Mouse (Mus musculus) spleen, adult 12 weeks (tissue): ENCODE data around the gene Abhd12b.

Experiments used
- DNase-seq: peaks from one replicate; pipeline ENCODE4 v3.0.0; 2022; ENCODE audit warnings: low spot score

Abhd12b gene

GRCm38 (mm10) chr12:70153842-70154241 is at the start of gene Abhd12b:
Gene Abhd12b (plus strand): TSS chr12:70154142.
- no peak for DNase-seq

- no peak for DNase-seq
Measured at GRCm38 (mm10) chr12:70104199-70104598, 49.7 kb upstream of the Abhd12b start.

- DNase-seq = no peak
Measured at GRCm38 (mm10) chr12:70104776-70105420, 49.0 kb upstream of the Abhd12b start.

GRCm38 (mm10) chr12:70105885-70106284 is 48.1 kb upstream of the Abhd12b start:
- DNase-seq = no peak

GRCm38 (mm10) chr12:70106508-70106907 is 47.4 kb upstream of the Abhd12b start:
- no peak for DNase-seq

GRCm38 (mm10) chr12:70108104-70108503 is 45.8 kb upstream of the Abhd12b start:
- DNase-seq = no peak

GRCm38 (mm10) chr12:70109921-70110320 is 44.0 kb upstream of the Abhd12b start:
- no peak for DNase-seq

GRCm38 (mm10) chr12:70110375-70111116 is 43.4 kb upstream of the Abhd12b start:
- DNase-seq = no peak

GRCm38 (mm10) chr12:70111117-70111366 is 42.9 kb upstream of the Abhd12b start:
- no peak for DNase-seq

- peak; percentile 53 for DNase-seq
Measured at GRCm38 (mm10) chr12:70111367-70112089, 42.4 kb upstream of the Abhd12b start.

- DNase-seq = no peak
Measured at GRCm38 (mm10) chr12:70112090-70112383, 41.9 kb upstream of the Abhd12b start.

GRCm38 (mm10) chr12:70113351-70113750 is 40.6 kb upstream of the Abhd12b start, which contains the start of gene Nin:
Gene Nin (minus strand): TSS chr12:70113717.
- DNase-seq = no peak

GRCm38 (mm10) chr12:70117146-70117545 is 36.8 kb upstream of the Abhd12b start:
- no peak for DNase-seq

- no peak for DNase-seq
Measured at GRCm38 (mm10) chr12:70118721-70119345, 35.1 kb upstream of the Abhd12b start.

GRCm38 (mm10) chr12:70119552-70119951 is 34.4 kb upstream of the Abhd12b start:
- no peak for DNase-seq

GRCm38 (mm10) chr12:70126626-70127025 is 27.3 kb upstream of the Abhd12b start:
- DNase-seq = no peak

- no peak for DNase-seq
Measured at GRCm38 (mm10) chr12:70129105-70129504, 24.8 kb upstream of the Abhd12b start.

GRCm38 (mm10) chr12:70131042-70131675 is 22.8 kb upstream of the Abhd12b start:
- DNase-seq = no peak

- no peak for DNase-seq
Measured at GRCm38 (mm10) chr12:70134627-70135235, 19.2 kb upstream of the Abhd12b start.

- peak; percentile 41 for DNase-seq
Measured at GRCm38 (mm10) chr12:70136185-70136756, 17.7 kb upstream of the Abhd12b start.

GRCm38 (mm10) chr12:70137095-70137494 is 16.8 kb upstream of the Abhd12b start:
- no peak for DNase-seq

- DNase-seq = no peak
Measured at GRCm38 (mm10) chr12:70137626-70138025, 16.3 kb upstream of the Abhd12b start.
